Mouse (Mus musculus): Measurements from ENCODE around the gene Idua. TPM values are rescaled to one million over a fixed set of nuclear protein-coding genes. Genes with fewer than 3 reads are reported as not detected.
A peak's percentile ranks its signal among the peaks of the same experiment; 100 is the strongest.

The Idua gene
- polyA plus RNA-seq, 1 experiment from 2014 or later = 11.5 TPM

DNA sequence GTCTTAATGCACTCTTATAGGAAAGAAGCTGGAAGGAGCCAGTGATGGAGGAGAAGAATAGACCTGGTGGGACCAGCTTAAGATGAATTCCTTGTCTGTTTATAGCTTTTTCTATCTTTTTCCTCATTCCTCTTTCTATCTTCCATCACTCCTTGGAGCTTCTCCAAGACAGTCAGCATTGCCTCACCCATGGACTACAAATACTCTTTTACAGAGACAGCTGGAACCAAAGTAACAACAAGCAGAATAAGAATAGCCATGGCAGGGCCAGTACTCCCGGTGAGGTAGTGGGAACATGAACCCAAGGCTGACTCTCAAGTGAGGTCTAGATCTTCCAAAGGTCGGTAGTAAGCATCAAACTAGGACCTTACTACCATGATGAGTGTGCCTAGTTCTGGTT lies 53.0 kb downstream of the Idua start:
- no peak overlapping the region for H3K27ac ChIP-seq (ENCODE audit: low read depth, low read length)
- no peaks in the 10 kb centered on the region for H3K36me3 ChIP-seq (ENCODE audit: control insufficient read depth, insufficient read depth, low read length)
- no peak overlapping the region for H3K9ac ChIP-seq (ENCODE audit: low read length)
- no peaks in the 10 kb centered on the region for H3K9me3 ChIP-seq (ENCODE audit: control insufficient read depth, low read length)
- no peaks in the 10 kb centered on the region for H3K27me3 ChIP-seq (ENCODE audit: control insufficient read depth, insufficient read depth, low read length)
- peaks cover 2% of the 10 kb centered on the region; the same call in 1 of the 2 replicates for H3K4me1 ChIP-seq (replicated peaks; ENCODE audit: control insufficient read depth, insufficient read depth, low read length)
- no peak overlapping the region for H3K4me3 ChIP-seq (ENCODE audit: low read depth, low read length)
- ATAC-seq (replicated peaks; ENCODE audit: low FRiP score) = no peak
- peak; percentile 40 for DNase-seq (ENCODE audit: low spot score)
- no peak overlapping the region for H3K4me2 ChIP-seq (ENCODE audit: low read depth, low read length, severe bottlenecking)
- 84% methylated on average over 2 of the region's 2 CpGs for WGBS

DNA sequence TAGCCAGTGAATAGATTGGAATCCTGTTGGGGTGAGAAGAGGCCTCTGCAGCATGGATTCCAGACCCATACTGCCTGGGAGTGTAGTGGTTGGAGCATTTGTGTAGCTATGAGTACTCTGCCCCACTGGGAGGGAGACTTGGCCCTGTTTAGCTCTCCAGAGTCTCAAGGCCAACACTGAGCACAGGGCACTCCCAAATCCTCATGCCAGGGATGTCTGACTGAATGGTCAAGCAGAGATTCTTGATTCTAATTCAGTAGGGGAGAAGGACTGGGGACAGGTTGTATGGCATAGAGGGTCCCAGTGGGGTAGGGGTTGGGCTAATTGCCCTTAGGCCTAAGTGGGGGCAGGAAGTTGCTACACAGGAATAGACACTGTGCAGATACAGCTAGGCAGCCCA lies 53.6 kb downstream of the Idua start:
- ATAC-seq (replicated peaks; ENCODE audit: low FRiP score) = no peak
- Histone ChIP-seq H3K9ac (ENCODE audit: low read length) (no peak overlapping the region), H3K36me3 (ENCODE audit: control insufficient read depth, insufficient read depth, low read length) (no peaks in the 10 kb centered on the region), H3K4me1 (replicated peaks; ENCODE audit: control insufficient read depth, insufficient read depth, low read length) (peaks cover 2% of the 10 kb centered on the region; the same call in 1 of the 2 replicates), H3K9me3 (ENCODE audit: control insufficient read depth, low read length) (no peaks in the 10 kb centered on the region), H3K27me3 (ENCODE audit: control insufficient read depth, insufficient read depth, low read length) (no peaks in the 10 kb centered on the region), H3K4me3 (ENCODE audit: low read depth, low read length) (no peak overlapping the region), H3K4me2 (ENCODE audit: low read depth, low read length, severe bottlenecking) (no peak overlapping the region), H3K27ac (ENCODE audit: low read depth, low read length) (no peak overlapping the region)
- DNase-seq (ENCODE audit: low spot score) = peak; percentile 11

- ATAC-seq (replicated peaks; ENCODE audit: low FRiP score) = no peak
- peaks cover 2% of the 10 kb centered on the region; the same call in 1 of the 2 replicates for H3K4me1 ChIP-seq (replicated peaks; ENCODE audit: control insufficient read depth, insufficient read depth, low read length)
Measured at GRCm38 (mm10) chr5:108714149-108714548, 54.0 kb downstream of the Idua start.

GRCm38 (mm10) chr5:108715974-108716373 lies 55.8 kb downstream of the Idua start:
- H3K9me3 ChIP-seq (ENCODE audit: control insufficient read depth, low read length) = no peaks in the 10 kb centered on the region
- WGBS = 92% methylated on average over 1 of the region's 1 CpGs
- ATAC-seq (replicated peaks; ENCODE audit: low FRiP score) (no peak), DNase-seq (ENCODE audit: low spot score) (peak; percentile 33)
- H3K27ac ChIP-seq (ENCODE audit: low read depth, low read length) = no peak overlapping the region
- H3K4me1 ChIP-seq (replicated peaks; ENCODE audit: control insufficient read depth, insufficient read depth, low read length) = peaks cover 2% of the 10 kb centered on the region; the same call in 1 of the 2 replicates
- no peaks in the 10 kb centered on the region for H3K27me3 ChIP-seq (ENCODE audit: control insufficient read depth, insufficient read depth, low read length)
- no peaks in the 10 kb centered on the region for H3K36me3 ChIP-seq (ENCODE audit: control insufficient read depth, insufficient read depth, low read length)
- H3K4me3 ChIP-seq (ENCODE audit: low read depth, low read length) = no peak overlapping the region
- H3K4me2 ChIP-seq (ENCODE audit: low read depth, low read length, severe bottlenecking) = no peak overlapping the region
- H3K9ac ChIP-seq (ENCODE audit: low read length) = no peak overlapping the region

More at GRCm38 (mm10) chr5:108714149-108714548, 54.0 kb downstream of the Idua start:
- peak; percentile 47 for DNase-seq (ENCODE audit: low spot score)
- H3K4me2 ChIP-seq (ENCODE audit: low read depth, low read length, severe bottlenecking) = no peak overlapping the region
- no peaks in the 10 kb centered on the region for H3K27me3 ChIP-seq (ENCODE audit: control insufficient read depth, insufficient read depth, low read length)
- H3K9ac ChIP-seq (ENCODE audit: low read length) = no peak overlapping the region
- no peaks in the 10 kb centered on the region for H3K36me3 ChIP-seq (ENCODE audit: control insufficient read depth, insufficient read depth, low read length)
- H3K9me3 ChIP-seq (ENCODE audit: control insufficient read depth, low read length) = no peaks in the 10 kb centered on the region
- H3K4me3 ChIP-seq (ENCODE audit: low read depth, low read length) = no peak overlapping the region
- 71% methylated on average over 6 of the region's 6 CpGs for WGBS
- H3K27ac ChIP-seq (ENCODE audit: low read depth, low read length) = no peak overlapping the region

GRCm38 (mm10) chr5:108718051-108718450 lies 57.9 kb downstream of the Idua start:
- WGBS = 49% methylated on average over 4 of the region's 4 CpGs
- no peak overlapping the region for H3K4me3 ChIP-seq (ENCODE audit: low read depth, low read length)
- no peak overlapping the region for H3K9ac ChIP-seq (ENCODE audit: low read length)
- no peaks in the 10 kb centered on the region for H3K27me3 ChIP-seq (ENCODE audit: control insufficient read depth, insufficient read depth, low read length)
- H3K27ac ChIP-seq (ENCODE audit: low read depth, low read length) = no peak overlapping the region
- no peaks in the 10 kb centered on the region for H3K9me3 ChIP-seq (ENCODE audit: control insufficient read depth, low read length)
- DNase-seq (ENCODE audit: low spot score) (peak; percentile 46), ATAC-seq (replicated peaks; ENCODE audit: low FRiP score) (no peak)
- H3K4me2 ChIP-seq (ENCODE audit: low read depth, low read length, severe bottlenecking) = no peak overlapping the region
- H3K4me1 ChIP-seq (replicated peaks; ENCODE audit: control insufficient read depth, insufficient read depth, low read length) = peaks cover 2% of the 10 kb centered on the region; the same call in 1 of the 2 replicates
- H3K36me3 ChIP-seq (ENCODE audit: control insufficient read depth, insufficient read depth, low read length) = no peaks in the 10 kb centered on the region

DNA sequence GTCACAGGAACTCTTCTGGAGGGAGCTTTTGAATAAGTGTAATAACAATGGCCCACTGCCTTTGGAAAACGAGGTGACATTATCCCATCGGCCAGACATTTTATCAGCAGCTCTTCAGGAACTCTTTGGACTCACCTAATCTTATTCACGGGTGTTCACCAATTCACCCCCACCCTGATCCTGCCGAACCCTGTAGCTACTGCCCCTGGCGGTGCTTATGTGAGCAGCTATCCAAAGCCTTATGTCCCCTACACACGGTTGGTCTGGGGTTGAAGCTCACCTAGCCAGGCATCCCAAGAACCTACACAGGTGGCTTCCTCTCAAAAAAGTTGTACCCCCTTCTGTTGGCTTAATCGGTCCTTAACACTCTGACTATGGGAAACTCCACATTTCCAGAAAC lies 59.6 kb downstream of the Idua start:
- H3K36me3 ChIP-seq (ENCODE audit: control insufficient read depth, insufficient read depth, low read length) = no peaks in the 10 kb centered on the region
- H3K4me3 ChIP-seq (ENCODE audit: low read depth, low read length) = no peak overlapping the region
- no peak overlapping the region for H3K9ac ChIP-seq (ENCODE audit: low read length)
- 67% methylated on average over 7 of the region's 7 CpGs for WGBS
- H3K4me2 ChIP-seq (ENCODE audit: low read depth, low read length, severe bottlenecking) = no peak overlapping the region
- H3K27ac ChIP-seq (ENCODE audit: low read depth, low read length) = no peak overlapping the region
- no peaks in the 10 kb centered on the region for H3K27me3 ChIP-seq (ENCODE audit: control insufficient read depth, insufficient read depth, low read length)
- H3K9me3 ChIP-seq (ENCODE audit: control insufficient read depth, low read length) = no peaks in the 10 kb centered on the region
- peaks cover 2% of the 10 kb centered on the region; the same call in 1 of the 2 replicates for H3K4me1 ChIP-seq (replicated peaks; ENCODE audit: control insufficient read depth, insufficient read depth, low read length)
- ATAC-seq (replicated peaks; ENCODE audit: low FRiP score) = no peak
- DNase-seq (ENCODE audit: low spot score) = peak; percentile 44

DNA sequence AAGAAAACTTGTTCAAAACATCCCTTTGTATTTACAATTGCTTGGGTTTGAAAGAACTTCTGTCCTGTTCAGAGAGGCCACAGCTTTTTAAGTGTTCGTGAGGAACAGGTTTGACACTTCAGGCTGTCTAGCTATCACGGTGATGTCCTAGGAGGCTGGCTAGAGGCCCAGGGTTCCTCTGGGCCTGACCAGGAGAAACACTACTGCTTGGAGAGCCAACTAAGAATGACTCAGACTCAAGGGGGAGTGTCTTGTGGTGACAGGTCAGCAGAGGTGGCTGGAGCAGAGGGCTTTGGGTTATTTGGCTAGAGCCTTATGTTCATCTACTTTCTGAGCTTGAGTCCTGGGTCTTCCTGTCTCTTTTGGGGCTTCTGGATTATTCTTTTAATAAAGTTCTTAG lies 63.9 kb downstream of the Idua start:
- H3K9me3 ChIP-seq (ENCODE audit: control insufficient read depth, low read length) = no peaks in the 10 kb centered on the region
- DNase-seq (ENCODE audit: low spot score) (no peak), ATAC-seq (replicated peaks; ENCODE audit: low FRiP score) (no peak)
- H3K36me3 ChIP-seq (ENCODE audit: control insufficient read depth, insufficient read depth, low read length) = no peaks in the 10 kb centered on the region
- no peaks in the 10 kb centered on the region for H3K27me3 ChIP-seq (ENCODE audit: control insufficient read depth, insufficient read depth, low read length)
- H3K4me2 ChIP-seq (ENCODE audit: low read depth, low read length, severe bottlenecking) = no peak overlapping the region
- H3K4me3 ChIP-seq (ENCODE audit: low read depth, low read length) = no peak overlapping the region
- H3K9ac ChIP-seq (ENCODE audit: low read length) = no peak overlapping the region
- H3K27ac ChIP-seq (ENCODE audit: low read depth, low read length) = no peak overlapping the region
- WGBS = 75% methylated on average over 2 of the region's 2 CpGs
- no peaks in the 10 kb centered on the region for H3K4me1 ChIP-seq (replicated peaks; ENCODE audit: control insufficient read depth, insufficient read depth, low read length)

DNA sequence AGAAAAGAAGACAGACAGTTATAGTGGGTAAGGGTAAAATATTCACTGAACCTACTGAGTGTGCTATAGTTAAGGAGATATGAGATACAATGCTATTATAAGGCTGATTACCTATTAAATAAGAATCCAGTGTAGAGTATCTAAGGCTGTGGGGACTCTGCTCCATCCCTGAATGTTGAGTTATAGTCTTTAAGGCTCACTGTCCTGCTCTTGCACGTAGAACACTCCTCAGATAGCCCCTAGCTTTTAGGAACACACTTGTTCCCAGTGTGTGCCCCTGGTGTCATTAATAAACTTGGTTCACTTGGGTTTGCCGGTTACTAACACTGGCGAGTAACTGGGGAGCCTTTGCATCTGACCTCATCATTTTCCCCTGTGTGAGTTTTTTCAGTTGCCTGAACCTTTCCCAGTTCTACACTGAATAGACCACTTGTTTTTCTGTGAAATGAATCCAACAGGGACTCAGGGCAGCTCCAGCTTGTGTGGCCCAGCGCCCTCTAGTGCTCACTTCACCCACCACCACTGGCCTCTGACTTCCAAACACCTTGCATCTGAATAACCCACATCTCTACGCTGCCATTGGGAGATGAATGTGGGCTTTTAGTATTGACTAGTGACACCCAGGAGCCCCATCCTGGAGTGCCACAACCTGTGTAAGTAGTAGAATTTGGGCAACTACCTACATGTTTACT lies 66.6 kb downstream of the Idua start:
- no peaks in the 10 kb centered on the region for H3K27me3 ChIP-seq (ENCODE audit: control insufficient read depth, insufficient read depth, low read length)
- H3K4me2 ChIP-seq (ENCODE audit: low read depth, low read length, severe bottlenecking) = no peak overlapping the region
- peak; percentile 86 for DNase-seq (ENCODE audit: low spot score)
- no peak overlapping the region for H3K27ac ChIP-seq (ENCODE audit: low read depth, low read length)
- H3K9ac ChIP-seq (ENCODE audit: low read length) = no peak overlapping the region
- no peak overlapping the region for H3K4me3 ChIP-seq (ENCODE audit: low read depth, low read length)
- no peaks in the 10 kb centered on the region for H3K9me3 ChIP-seq (ENCODE audit: control insufficient read depth, low read length)
- H3K36me3 ChIP-seq (ENCODE audit: control insufficient read depth, insufficient read depth, low read length) = no peaks in the 10 kb centered on the region
- H3K4me1 ChIP-seq (replicated peaks; ENCODE audit: control insufficient read depth, insufficient read depth, low read length) = no peaks in the 10 kb centered on the region
- ATAC-seq (replicated peaks; ENCODE audit: low FRiP score) = peak; percentile 91
- 21% methylated on average over 5 of the region's 5 CpGs for WGBS

GRCm38 (mm10) chr5:108727425-108727824 lies 67.3 kb downstream of the Idua start:
- no peak for ATAC-seq (replicated peaks; ENCODE audit: low FRiP score)
- Histone ChIP-seq H3K27ac (ENCODE audit: low read depth, low read length) (no peak overlapping the region), H3K9ac (ENCODE audit: low read length) (no peak overlapping the region), H3K4me2 (ENCODE audit: low read depth, low read length, severe bottlenecking) (no peak overlapping the region), H3K9me3 (ENCODE audit: control insufficient read depth, low read length) (no peaks in the 10 kb centered on the region), H3K27me3 (ENCODE audit: control insufficient read depth, insufficient read depth, low read length) (no peaks in the 10 kb centered on the region), H3K4me1 (replicated peaks; ENCODE audit: control insufficient read depth, insufficient read depth, low read length) (no peaks in the 10 kb centered on the region), H3K4me3 (ENCODE audit: low read depth, low read length) (no peak overlapping the region), H3K36me3 (ENCODE audit: control insufficient read depth, insufficient read depth, low read length) (no peaks in the 10 kb centered on the region)
- WGBS = 88% methylated on average over 1 of the region's 1 CpGs
- DNase-seq (ENCODE audit: low spot score) = no peak

Data from forebrain, embryonic 11.5 days (tissue).